Mouse (Mus musculus): ENCODE data around the gene Cd37. TPM values are rescaled to one million over a fixed set of nuclear protein-coding genes. Genes with fewer than 3 reads are reported as not detected.

The Cd37 gene
- polyA plus RNA-seq, 1 experiment = 1,116 TPM

- Histone ChIP-seq H3K4me1 (ENCODE audit: control insufficient read depth, insufficient read depth, insufficient read length) (no peaks in the 10 kb centered on the region), H3K27ac (ENCODE audit: insufficient read depth, low read length) (no peak overlapping the region), H3K36me3 (ENCODE audit: control insufficient read depth, insufficient read depth, low read length) (no peaks in the 10 kb centered on the region), H3K4me3 (ENCODE audit: extremely low read depth, insufficient read depth, insufficient read length) (no peak overlapping the region), H3K27me3 (ENCODE audit: control insufficient read depth, insufficient read depth, low read length) (no peaks in the 10 kb centered on the region; the same call in 1 of the 2 replicates)
- WGBS = 32% methylated on average over 3 of the region's 3 CpGs
- no peak for TF ChIP-seq POLR2A (IDR thresholded peaks at IDR 0.05; ENCODE audit: low read depth, low read length)
- no peak for TF ChIP-seq CTCF (IDR thresholded peaks at IDR 0.05; ENCODE audit: extremely low read depth, insufficient read depth, insufficient read length, insufficient replicate concordance)
- DNase-seq (ENCODE audit: low read depth in 1 of 2, low spot score in 2 of 2) = no peak
These were observed 8.8 kb upstream of the Cd37 start for GRCm38 (mm10) chr7:45247666-45248065.

GRCm38 (mm10) chr7:45241389-45241749, 2.5 kb upstream of the Cd37 start:
- no peak overlapping the region for H3K4me3 ChIP-seq (ENCODE audit: extremely low read depth, insufficient read depth, insufficient read length)
- no peaks in the 10 kb centered on the region; the same call in 1 of the 2 replicates for H3K27me3 ChIP-seq (ENCODE audit: control insufficient read depth, insufficient read depth, low read length)
- TF ChIP-seq CTCF (IDR thresholded peaks at IDR 0.05; ENCODE audit: extremely low read depth, insufficient read depth, insufficient read length, insufficient replicate concordance) = no peak
- TF ChIP-seq POLR2A (IDR thresholded peaks at IDR 0.05; ENCODE audit: low read depth, low read length) = no peak
- WGBS = 46% methylated on average over 6 of the region's 6 CpGs
- no peak for DNase-seq (ENCODE audit: low read depth in 1 of 2, low spot score in 2 of 2)
- H3K4me1 ChIP-seq (ENCODE audit: control insufficient read depth, insufficient read depth, insufficient read length) = peaks cover 28% of the 10 kb centered on the region
- peaks cover 6% of the 10 kb centered on the region for H3K36me3 ChIP-seq (ENCODE audit: control insufficient read depth, insufficient read depth, low read length)
- H3K27ac ChIP-seq (ENCODE audit: insufficient read depth, low read length) = peak overlapping the region; percentile 66

- DNase-seq (ENCODE audit: low read depth in 1 of 2, low spot score in 2 of 2) = no peak
- Histone ChIP-seq H3K36me3 (ENCODE audit: control insufficient read depth, insufficient read depth, low read length) (peaks cover 9% of the 10 kb centered on the region), H3K27me3 (ENCODE audit: control insufficient read depth, insufficient read depth, low read length) (no peaks in the 10 kb centered on the region; the same call in 1 of the 2 replicates), H3K4me3 (ENCODE audit: extremely low read depth, insufficient read depth, insufficient read length) (no peak within 1 kb of the TSS), H3K4me1 (ENCODE audit: control insufficient read depth, insufficient read depth, insufficient read length) (peaks cover 31% of the 10 kb centered on the region), H3K27ac (ENCODE audit: insufficient read depth, low read length) (peak within 1 kb of the TSS; percentile 98)
- whole genome bisulfite sequencing = 87% methylated on average over 52 of the region's 53 CpGs
- TF ChIP-seq POLR2A (IDR thresholded peaks at IDR 0.05; ENCODE audit: low read depth, low read length) = no peak
- no peak for TF ChIP-seq CTCF (IDR thresholded peaks at IDR 0.05; ENCODE audit: extremely low read depth, insufficient read depth, insufficient read length, insufficient replicate concordance)
These were observed 1.9 kb upstream of the Cd37 start, which contains the start of gene Slc6a16 for GRCm38 (mm10) chr7:45240633-45241388. TSS of gene Slc6a16 (plus strand) at chr7:45241085.

GRCm38 (mm10) chr7:45240109-45240508, 1.2 kb upstream of the Cd37 start:
- DNase-seq (ENCODE audit: low read depth in 1 of 2, low spot score in 2 of 2) = no peak
- no peaks in the 10 kb centered on the region; the same call in 1 of the 2 replicates for H3K27me3 ChIP-seq (ENCODE audit: control insufficient read depth, insufficient read depth, low read length)
- 83% methylated on average over 7 of the region's 7 CpGs for WGBS
- peaks cover 38% of the 10 kb centered on the region for H3K4me1 ChIP-seq (ENCODE audit: control insufficient read depth, insufficient read depth, insufficient read length)
- peaks cover 16% of the 10 kb centered on the region for H3K36me3 ChIP-seq (ENCODE audit: control insufficient read depth, insufficient read depth, low read length)
- no peak overlapping the region for H3K4me3 ChIP-seq (ENCODE audit: extremely low read depth, insufficient read depth, insufficient read length)
- TF ChIP-seq CTCF (IDR thresholded peaks at IDR 0.05; ENCODE audit: extremely low read depth, insufficient read depth, insufficient read length, insufficient replicate concordance) (no peak), POLR2A (IDR thresholded peaks at IDR 0.05; ENCODE audit: low read depth, low read length) (no peak)
- peak overlapping the region; percentile 98 for H3K27ac ChIP-seq (ENCODE audit: insufficient read depth, low read length)

- Histone ChIP-seq H3K36me3 (ENCODE audit: control insufficient read depth, insufficient read depth, low read length) (peaks cover 31% of the 10 kb centered on the region), H3K4me1 (ENCODE audit: control insufficient read depth, insufficient read depth, insufficient read length) (peaks cover 53% of the 10 kb centered on the region), H3K4me3 (ENCODE audit: extremely low read depth, insufficient read depth, insufficient read length) (peak overlapping the region; percentile 76), H3K27me3 (ENCODE audit: control insufficient read depth, insufficient read depth, low read length) (no peaks in the 10 kb centered on the region), H3K27ac (ENCODE audit: insufficient read depth, low read length) (peak overlapping the region; percentile 98)
- peak in 1 of 2 experiments; percentile 2 for DNase-seq (ENCODE audit: low read depth in 1 of 2, low spot score in 2 of 2)
- WGBS = 15% methylated on average over 17 of the region's 17 CpGs
- TF ChIP-seq POLR2A (IDR thresholded peaks at IDR 0.05; ENCODE audit: low read depth, low read length) = no peak
- no peak for TF ChIP-seq CTCF (IDR thresholded peaks at IDR 0.05; ENCODE audit: extremely low read depth, insufficient read depth, insufficient read length, insufficient replicate concordance)
These were observed 892 bp downstream of the Cd37 start for GRCm38 (mm10) chr7:45237747-45238699.

GRCm38 (mm10) chr7:45235656-45236180, 3.2 kb downstream of the Cd37 start:
- H3K36me3 ChIP-seq (ENCODE audit: control insufficient read depth, insufficient read depth, low read length) = peaks cover 31% of the 10 kb centered on the region
- peak overlapping the region; percentile 29; the same call in 1 of the 2 replicates for H3K27ac ChIP-seq (ENCODE audit: insufficient read depth, low read length)
- TF ChIP-seq CTCF (IDR thresholded peaks at IDR 0.05; ENCODE audit: extremely low read depth, insufficient read depth, insufficient read length, insufficient replicate concordance) = no peak
- no peak for TF ChIP-seq POLR2A (IDR thresholded peaks at IDR 0.05; ENCODE audit: low read depth, low read length)
- DNase-seq (ENCODE audit: low read depth in 1 of 2, low spot score in 2 of 2) = no peak
- peak overlapping the region; percentile 12; the same call in 1 of the 2 replicates for H3K4me3 ChIP-seq (ENCODE audit: extremely low read depth, insufficient read depth, insufficient read length)
- WGBS = 83% methylated on average over 17 of the region's 17 CpGs
- H3K27me3 ChIP-seq (ENCODE audit: control insufficient read depth, insufficient read depth, low read length) = no peaks in the 10 kb centered on the region
- H3K4me1 ChIP-seq (ENCODE audit: control insufficient read depth, insufficient read depth, insufficient read length) = peaks cover 49% of the 10 kb centered on the region

Measured in spleen, adult 2 months (tissue).